Mouse (Mus musculus): ENCODE data around the gene Rom1.
"Not testable (repeated sequence)": the region's sequence is repeated elsewhere in the genome, so short reads cannot be mapped to it uniquely, and the experiment has no call there.

Rom1 gene

DNA sequence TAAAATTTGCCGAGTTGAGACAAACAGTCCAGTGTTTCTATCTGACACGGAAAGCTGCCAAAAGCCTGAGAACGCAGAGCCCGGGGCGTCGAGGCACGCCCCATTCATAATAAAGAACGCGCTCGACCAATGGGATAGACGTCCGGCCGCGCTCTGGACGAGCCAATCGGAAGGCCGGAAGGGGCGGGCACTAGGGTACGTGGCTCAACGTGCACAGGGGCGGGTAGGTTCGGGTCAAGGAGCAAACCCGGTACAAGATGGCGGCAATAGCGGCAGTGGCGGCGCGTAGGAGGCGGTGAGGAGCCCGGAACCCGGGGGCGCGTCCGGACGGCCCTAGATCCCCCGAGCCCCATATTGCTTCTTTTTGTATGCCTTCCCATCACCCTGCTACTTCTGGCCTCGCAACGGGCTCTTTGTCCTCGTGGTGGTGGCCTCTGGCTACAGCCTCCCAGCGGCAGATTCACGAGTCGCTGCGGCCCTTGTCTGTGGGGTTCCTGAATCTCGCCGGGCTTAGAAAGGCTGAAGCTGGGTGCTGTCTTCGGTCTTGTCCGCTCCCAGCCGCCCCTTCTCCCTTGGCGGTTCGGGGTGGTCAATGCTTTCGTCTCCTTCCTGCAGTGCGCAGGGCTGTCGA lies 31.2 kb downstream of the Rom1 start, which contains the start of gene Ganab:
Gene Ganab, plus strand, starts transcription at position 207 of the 631 bp plus-strand sequence.
- DNase-seq (ENCODE audit: low spot score in 2 of 2) = peak; percentile 86 to 96

DNA sequence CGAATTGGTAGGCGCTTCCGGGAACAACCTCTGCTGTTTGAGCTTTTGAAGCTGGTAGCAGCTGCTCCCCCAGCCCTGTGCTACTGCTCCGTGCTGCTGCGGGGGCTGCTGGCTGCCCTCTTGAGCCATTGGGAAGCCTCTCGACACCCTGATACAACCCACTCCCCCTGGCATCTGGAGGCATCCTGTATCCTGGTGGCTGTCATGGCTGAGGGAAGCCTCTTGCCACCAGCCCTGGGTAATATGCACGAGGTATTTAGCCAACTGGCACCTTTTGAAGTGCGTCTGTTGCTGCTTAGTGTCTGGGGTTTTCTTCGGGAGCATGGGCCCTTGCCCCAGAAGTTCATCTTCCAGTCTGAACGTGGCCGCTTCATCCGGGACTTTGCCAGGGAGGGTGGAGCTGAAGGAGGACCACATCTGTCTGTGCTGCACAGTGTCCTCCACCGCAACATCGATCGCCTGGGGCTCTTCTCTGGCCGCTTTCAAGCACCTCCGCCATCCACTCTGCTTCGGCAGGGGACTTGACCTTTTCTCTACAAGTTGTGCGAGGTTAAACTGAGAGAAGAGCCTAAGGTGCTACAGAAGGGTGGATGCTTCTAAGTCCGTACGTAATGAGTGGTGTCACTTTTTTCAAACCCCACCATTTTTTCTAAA lies 31.8 kb downstream of the Rom1 start:
- not testable (repeated sequence) for DNase-seq (ENCODE audit: low spot score in 2 of 2)

DNA sequence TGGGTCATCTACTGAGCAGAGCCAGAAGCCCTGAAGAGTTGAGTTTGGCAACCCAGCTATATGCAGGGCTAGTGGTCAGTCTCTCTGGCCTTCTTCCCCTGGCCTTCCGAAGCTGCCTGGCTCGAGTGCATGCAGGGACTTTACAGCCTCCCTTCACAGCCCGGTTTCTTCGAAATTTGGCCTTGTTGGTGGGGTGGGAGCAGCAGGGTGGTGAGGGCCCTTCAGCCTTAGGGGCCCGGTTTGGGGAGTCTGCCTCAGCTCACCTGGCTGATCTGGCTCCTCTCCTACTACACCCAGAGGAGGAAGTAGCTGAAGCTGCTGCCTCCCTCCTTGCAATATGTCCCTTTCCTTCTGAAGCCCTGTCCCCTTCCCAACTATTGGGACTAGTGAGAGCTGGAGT lies 32.9 kb downstream of the Rom1 start:
- DNase-seq (ENCODE audit: low spot score in 2 of 2) = not testable (repeated sequence)

DNA sequence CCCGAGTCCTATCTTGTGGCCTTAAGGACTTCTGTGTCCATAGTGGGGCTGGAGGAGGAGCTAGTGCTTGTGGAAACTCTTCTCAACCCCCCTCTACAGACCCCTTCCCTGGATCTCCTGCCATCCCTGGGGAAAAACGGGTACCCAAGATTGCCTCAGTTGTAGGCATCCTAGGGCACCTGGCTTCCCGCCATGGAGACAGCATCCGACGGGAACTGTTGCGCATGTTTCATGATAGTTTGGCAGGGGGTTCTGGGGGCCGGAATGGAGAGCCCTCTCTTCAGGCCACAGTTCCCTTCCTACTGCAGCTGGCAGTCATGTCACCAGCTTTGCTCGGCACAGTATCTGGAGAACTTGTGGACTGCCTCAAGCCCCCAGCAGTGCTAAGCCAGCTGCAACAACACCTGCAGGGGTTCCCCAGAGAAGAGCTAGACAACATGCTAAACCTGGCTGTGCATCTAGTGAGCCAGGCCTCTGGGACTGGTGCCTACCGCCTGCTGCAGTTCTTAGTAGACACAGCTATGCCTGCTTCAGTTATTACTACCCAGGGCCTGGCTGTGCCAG lies 33.7 kb downstream of the Rom1 start:
- DNase-seq (ENCODE audit: low spot score in 2 of 2) = no peak

DNA sequence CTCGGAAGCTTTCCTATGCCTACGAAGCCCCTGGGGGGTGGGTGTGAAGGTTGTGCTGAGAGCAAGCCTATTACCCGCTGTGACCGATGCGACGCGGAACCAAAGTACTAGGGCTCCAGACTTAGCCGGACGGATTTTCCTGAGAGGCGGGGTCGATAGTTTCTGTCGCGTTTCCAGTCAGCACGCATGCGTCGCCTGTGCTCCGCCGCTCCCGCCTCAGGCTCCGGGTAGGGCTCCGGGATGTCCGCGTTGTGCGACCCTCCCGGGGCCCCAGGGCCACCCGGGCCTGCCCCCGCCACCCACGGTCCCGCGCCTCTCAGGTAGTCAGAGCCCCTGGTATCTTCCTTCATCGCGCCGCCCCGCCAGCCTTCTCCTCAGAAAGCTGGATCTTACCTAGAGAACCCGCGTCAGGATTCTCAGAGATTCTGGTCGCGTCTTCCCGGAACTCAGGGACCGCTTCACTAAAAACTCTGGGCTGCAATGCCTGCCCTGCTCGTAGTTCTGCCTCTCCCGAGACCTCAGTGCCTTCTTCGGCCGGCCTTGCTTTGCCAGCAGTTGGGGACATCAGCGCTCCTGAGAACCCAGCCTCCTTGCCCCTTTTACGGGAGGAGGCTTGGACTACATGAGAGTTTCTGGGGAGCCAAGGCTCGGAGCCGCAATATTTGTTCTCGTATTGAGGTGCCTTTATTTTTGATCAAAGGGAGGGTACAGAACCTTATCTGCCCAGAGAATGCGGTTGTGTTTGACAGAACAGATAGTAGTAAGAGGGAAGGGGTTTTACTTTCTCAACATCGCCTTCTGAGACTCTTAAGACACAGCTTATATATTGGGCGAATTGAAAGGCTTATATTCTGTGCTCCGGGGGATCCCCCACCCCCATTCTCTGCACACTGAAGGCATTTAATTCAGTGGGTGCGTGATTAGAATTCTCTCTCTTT lies 36.1 kb downstream of the Rom1 start, which contains the start of gene Ints5:
Gene Ints5, plus strand, starts transcription at position 177 of the 938 bp plus-strand sequence.
- DNase-seq (ENCODE audit: low spot score in 2 of 2) = peak; percentile 63 to 83

DNA sequence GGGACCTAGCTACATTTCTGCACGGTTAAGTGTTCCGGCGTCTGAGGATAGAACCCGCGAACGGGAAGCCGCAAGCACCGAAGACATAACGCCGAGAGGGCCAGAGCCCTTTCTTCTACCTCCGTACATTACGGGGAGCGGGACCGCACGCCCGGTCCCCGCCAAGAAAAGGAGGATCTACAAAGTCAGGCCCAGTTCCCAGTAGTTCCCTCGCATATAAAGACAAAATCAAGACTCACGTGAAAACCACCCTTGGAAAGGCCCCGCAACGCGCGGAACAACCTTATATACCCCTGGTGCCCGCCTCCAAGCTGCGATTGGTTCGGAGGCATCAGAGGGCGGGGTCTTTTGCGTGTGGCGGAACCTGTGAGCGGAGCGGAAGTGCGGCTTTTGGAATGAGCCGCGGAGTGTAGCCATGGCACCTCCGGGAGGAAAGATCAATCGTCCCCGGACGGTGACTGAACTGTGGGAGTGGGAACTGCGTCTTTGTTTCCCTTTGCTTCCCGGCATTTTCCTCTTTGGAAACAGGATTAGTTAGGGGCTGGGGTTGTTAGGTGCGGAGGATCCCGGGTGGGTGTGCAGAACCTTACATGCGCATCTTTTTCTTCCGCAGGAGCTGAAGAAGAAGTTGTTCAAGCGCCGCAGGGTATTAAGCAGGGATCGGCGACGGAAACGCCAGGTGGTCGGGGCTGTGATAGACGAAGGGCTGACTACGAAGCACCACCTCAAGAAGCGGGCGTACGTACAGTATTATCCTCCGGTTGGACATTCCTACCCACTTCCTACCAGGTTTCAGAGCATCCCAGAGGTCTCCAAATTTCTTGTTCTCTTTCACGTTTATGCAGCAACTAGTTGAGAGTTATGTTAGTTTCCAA lies 40.4 kb downstream of the Rom1 start, which contains the start of the genes 1810009A15Rik and Gm49416:
Gene 1810009A15Rik, plus strand, starts transcription at position 343 of the 875 bp plus-strand sequence.
Gene Gm49416, plus strand, starts transcription at position 416 of the 875 bp plus-strand sequence.
- DNase-seq (ENCODE audit: low spot score in 2 of 2) = peak; percentile 85 to 92

DNA sequence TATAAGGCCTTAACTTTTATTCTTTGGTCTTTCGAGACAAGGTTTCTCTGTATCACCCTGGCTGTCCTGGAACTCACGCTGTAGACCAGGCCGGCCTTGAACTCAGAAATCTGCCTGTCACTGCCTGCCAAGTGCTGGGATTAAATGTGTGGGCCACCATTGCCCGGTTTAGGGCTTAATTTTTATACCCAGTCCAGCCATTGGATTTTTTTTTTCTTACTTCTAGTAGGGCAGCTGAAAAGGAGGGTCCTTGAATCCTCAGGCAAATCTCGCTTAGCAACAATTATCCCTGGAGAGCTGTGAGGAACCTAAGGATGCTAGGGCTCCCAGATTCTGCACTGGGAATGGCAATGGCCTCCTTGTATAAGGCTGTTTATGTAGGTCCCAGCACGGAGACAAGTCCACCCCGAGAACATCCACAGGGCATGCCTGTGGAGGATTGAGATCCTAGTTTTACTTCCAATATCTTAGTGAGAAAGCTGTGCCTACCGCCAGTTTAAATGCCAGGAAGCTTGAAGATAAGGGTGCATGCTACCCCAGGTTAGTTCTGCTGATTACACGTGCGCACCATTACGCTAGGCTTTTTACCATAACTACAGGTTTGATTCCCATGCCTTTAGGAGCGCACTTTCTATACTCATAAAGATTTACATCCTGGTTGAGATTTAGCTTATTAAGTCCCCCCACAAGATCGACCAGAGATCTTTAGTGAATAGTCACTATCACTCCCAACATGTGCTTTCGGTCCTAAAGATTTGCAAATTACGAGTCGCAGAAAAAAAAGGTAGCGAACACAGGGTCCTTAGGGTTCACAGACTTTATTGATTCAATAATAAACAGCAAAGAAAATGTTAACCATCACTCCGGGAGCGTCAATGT lies 41.3 kb downstream of the Rom1 start:
- DNase-seq (ENCODE audit: low spot score in 2 of 2) = no peak

DNA sequence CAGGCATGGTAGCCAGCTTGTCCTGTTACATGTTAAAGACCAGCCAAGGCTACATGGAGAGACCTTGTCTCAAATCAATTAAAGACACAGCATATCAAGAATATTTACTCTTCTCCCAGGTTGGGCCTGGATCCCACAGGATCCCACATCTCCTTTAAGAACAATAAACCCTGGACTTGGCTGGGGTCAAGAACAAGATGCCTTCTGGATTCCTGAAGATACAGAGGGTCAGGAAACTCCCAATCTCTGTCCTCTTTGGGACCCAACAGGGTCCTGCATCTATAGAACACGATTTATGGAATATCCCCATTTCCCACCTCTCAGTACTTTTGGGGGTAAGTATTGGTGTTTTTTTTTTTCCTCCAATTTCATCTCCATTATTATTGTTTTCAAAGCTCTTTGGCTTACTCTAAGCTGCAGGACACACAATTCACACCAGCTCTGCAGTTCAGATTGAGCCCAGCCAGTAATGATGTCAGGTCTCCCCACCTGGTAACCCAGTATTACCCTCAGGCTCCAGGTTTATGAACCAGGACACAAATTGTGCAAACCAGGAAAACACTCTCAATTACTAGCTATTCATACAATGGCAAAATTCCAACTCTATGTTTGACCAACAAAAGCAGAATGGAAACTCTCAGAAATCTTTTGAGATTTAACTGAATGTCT lies 42.1 kb downstream of the Rom1 start:
- no peak for DNase-seq (ENCODE audit: low spot score in 2 of 2)

DNA sequence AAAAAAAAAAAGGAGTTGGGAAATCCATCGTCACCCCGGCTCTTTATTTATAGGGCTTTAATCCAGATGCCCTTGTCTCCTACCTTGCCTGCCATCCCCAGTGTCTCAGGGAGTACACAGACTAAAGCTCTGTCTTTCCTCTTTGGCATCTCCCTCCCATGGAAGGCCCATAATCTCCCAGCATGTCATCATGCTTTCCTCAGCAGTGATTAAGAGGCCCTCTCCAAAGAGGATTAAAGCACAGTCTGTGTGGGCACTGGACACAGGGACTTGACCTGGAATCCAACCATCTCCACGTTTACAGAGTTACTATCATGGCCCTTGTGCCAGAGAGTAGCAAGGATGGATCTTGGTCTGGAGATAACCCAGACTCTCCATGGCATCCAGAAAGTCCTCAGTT lies 45.5 kb downstream of the Rom1 start, which contains the start of the genes Lbhd1 and Gm49403:
Gene Lbhd1, plus strand, starts transcription at position 117 of the 400 bp plus-strand sequence.
Gene Gm49403, plus strand, starts transcription at position 315 of the 400 bp plus-strand sequence.
- DNase-seq (ENCODE audit: low spot score in 2 of 2) = no peak

DNA sequence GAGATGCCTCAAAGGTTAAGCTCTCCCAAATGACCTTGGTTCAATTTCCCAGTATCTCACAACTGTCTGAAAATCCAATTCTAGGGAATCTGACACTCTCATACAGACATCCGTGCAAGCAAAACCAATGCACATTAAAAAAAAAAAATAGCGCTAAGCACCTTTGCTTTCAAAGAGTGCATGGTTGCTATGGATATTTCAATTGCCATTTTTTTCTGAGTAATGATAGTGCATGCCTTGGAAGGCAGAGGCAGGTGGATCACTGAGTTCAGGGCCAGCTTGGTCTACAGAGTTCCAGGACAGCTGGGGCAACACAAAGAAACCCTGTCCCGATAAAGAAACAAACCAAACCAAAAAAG lies 48.1 kb downstream of the Rom1 start:
- no peak for DNase-seq (ENCODE audit: low spot score in 2 of 2)

DNA sequence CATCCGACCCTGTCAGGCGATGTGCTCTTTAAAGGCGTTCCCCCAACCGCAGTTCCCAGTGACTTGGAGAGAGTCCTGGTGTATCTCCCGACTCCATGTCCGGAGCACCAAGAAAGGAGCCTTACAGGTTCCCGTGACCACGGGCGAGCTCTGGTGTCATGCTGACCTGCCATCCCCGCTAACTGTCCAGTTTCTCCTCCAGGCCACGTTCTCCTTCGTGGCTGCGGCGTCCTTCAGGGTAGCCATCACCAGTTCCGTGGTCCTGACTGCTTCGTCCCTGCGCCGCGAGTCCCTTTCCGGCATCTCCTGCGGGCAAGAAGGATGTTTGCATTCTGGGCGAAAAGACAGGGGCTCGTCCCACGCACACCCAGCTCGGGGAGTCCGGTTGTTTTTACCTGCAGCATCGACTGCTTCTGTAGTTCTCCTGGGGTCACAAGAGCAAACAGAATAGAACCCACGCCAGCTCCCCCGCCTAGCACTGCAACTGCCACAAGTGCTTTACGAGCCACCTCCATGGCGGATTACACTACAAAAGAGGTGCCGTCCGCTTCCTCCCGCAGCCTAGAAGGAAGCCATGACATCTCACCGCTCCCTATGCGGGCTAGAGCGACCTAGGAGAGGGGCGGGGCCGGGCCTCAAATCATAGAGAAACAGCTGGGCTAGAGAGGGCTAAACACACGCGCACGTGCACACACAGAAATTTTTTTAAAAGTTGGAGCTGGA lies 48.7 kb downstream of the Rom1 start, which contains the start of gene Uqcc3:
Gene Uqcc3, minus strand, starts transcription at position 613 of the 723 bp plus-strand sequence.
- peak; percentile 77 to 82 for DNase-seq (ENCODE audit: low spot score in 2 of 2)

All from frontal cortex, postnatal 25 days (tissue).